Mouse (Mus musculus) midbrain, embryonic 16.5 days (tissue): ENCODE data around the gene Adap1. TPM values are rescaled to one million over a fixed set of nuclear protein-coding genes. Genes with fewer than 3 reads are reported as not detected.

Experiments
- ATAC-seq: fragments of 200-750 bp; cut with Nextera tagmentation; 2 replicates; pipeline ENCODE4 v1.8.0; 2017; ENCODE audit warnings: moderate TSS enrichment
- H3K27ac ChIP-seq: fragments of 300-500 bp; sonication (generic); 2 replicates; pipeline ENCODE4 v1.5.1; 2014; ENCODE audit warnings: mild to moderate bottlenecking, low read length, mixed read lengths
- H3K27me3 ChIP-seq: fragments of 300-500 bp; sonication (generic); 2 replicates; pipeline ENCODE4 v1.6.1; 2014; ENCODE audit warnings: low read depth, low read length, mixed read lengths; ENCODE audit not compliant: control insufficient read depth, insufficient read depth
- H3K36me3 ChIP-seq: fragments of 300-500 bp; sonication (generic); 2 replicates; pipeline ENCODE4 v1.6.1; 2014; ENCODE audit warnings: mild to moderate bottlenecking, low read length, moderate library complexity, mixed read lengths; ENCODE audit not compliant: control insufficient read depth, insufficient read depth
- H3K4me1 ChIP-seq: fragments of 300-500 bp; sonication (generic); 2 replicates; pipeline ENCODE4 v1.6.1; 2014; ENCODE audit warnings: mild to moderate bottlenecking, low read length, mixed read lengths; ENCODE audit not compliant: control insufficient read depth, insufficient read depth
- H3K4me2 ChIP-seq: fragments of 300-500 bp; sonication (generic); 2 replicates; pipeline ENCODE4 v1.6.1; 2014; ENCODE audit warnings: mild to moderate bottlenecking, low read length, mixed read lengths
- H3K4me3 ChIP-seq: fragments of 300-500 bp; sonication (generic); 2 replicates; pipeline ENCODE4 v1.5.1; 2014; ENCODE audit warnings: low read depth, mild to moderate bottlenecking, low read length, moderate library complexity, mixed read lengths
- H3K9ac ChIP-seq: fragments of 300-500 bp; sonication (generic); 2 replicates; pipeline ENCODE4 v1.6.1; 2014; ENCODE audit warnings: low read depth, low read length, mixed read lengths
- H3K9me3 ChIP-seq: fragments of 300-500 bp; sonication (generic); replicated peaks from 2 replicates; pipeline ENCODE4 v1.6.1; 2014; ENCODE audit warnings: mild to moderate bottlenecking, low read length, mixed read lengths; ENCODE audit not compliant: control insufficient read depth, poor library complexity, severe bottlenecking
- WGBS: fragments of 180-500 bp; shearing (Covaris S2); extraction: QIAGEN DNeasy Blood & Tissue Kit; methylation state at CpG from one replicate; pipeline ENCODE4 v1.1.7; 2014; 5-methylcytosine and 5-hydroxymethylcytosine counted together
- polyA plus RNA-seq: library from polyadenylated mRNA; unstranded; fragments of >200 nt; fragmentation: Nextera tagmentation; extraction: Ambion mirVana; gene quantifications from 2 replicates; pipeline ENCODE4 v1.2.1, GENCODE M21; 2015

Adap1 gene
- polyA plus RNA-seq, 1 experiment from 2014 or later, result 68.5 TPM

- Histone ChIP-seq H3K27ac (no peak overlapping the region), H3K9me3 (no peaks in the 10 kb centered on the region), H3K36me3 (peaks cover 5% of the 10 kb centered on the region; the same call in 1 of the 2 replicates), H3K9ac (no peak overlapping the region), H3K4me1 (no peaks in the 10 kb centered on the region), H3K4me2 (no peak overlapping the region), H3K27me3 (no peaks in the 10 kb centered on the region), H3K4me3 (no peak overlapping the region)
- WGBS, result 91% methylated on average over 5 of the region's 5 CpGs
- ATAC-seq, result no peak
These were observed 38.3 kb downstream of the Adap1 start for GRCm38 (mm10) chr5:139287099-139287498.

GRCm38 (mm10) chr5:139286142-139286941, 39.1 kb downstream of the Adap1 start:
- Histone ChIP-seq H3K4me3 (no peak overlapping the region), H3K36me3 (peaks cover 2% of the 10 kb centered on the region; the same call in 1 of the 2 replicates), H3K9me3 (no peaks in the 10 kb centered on the region), H3K27me3 (no peaks in the 10 kb centered on the region), H3K9ac (no peak overlapping the region), H3K27ac (no peak overlapping the region), H3K4me2 (no peak overlapping the region), H3K4me1 (no peaks in the 10 kb centered on the region)
- ATAC-seq, result no peak; the same call in 1 of the 2 replicates
- 76% methylated on average over 14 of the region's 14 CpGs for WGBS

GRCm38 (mm10) chr5:139285383-139286067, 39.9 kb downstream of the Adap1 start:
- peaks cover 2% of the 10 kb centered on the region; the same call in 1 of the 2 replicates for H3K36me3 ChIP-seq
- no peak overlapping the region for H3K4me2 ChIP-seq
- H3K27me3 ChIP-seq, result no peaks in the 10 kb centered on the region
- no peak overlapping the region for H3K9ac ChIP-seq
- 56% methylated on average over 8 of the region's 8 CpGs for WGBS
- H3K4me1 ChIP-seq, result no peaks in the 10 kb centered on the region
- no peak overlapping the region for H3K4me3 ChIP-seq
- no peak for ATAC-seq
- H3K9me3 ChIP-seq, result no peaks in the 10 kb centered on the region
- no peak overlapping the region for H3K27ac ChIP-seq

GRCm38 (mm10) chr5:139283460-139284180, 41.8 kb downstream of the Adap1 start:
- no peak for ATAC-seq
- Histone ChIP-seq H3K36me3 (no peaks in the 10 kb centered on the region; the same call in 1 of the 2 replicates), H3K27ac (no peak overlapping the region), H3K4me3 (no peak overlapping the region), H3K27me3 (no peaks in the 10 kb centered on the region), H3K4me1 (no peaks in the 10 kb centered on the region), H3K9ac (no peak overlapping the region), H3K4me2 (no peak overlapping the region), H3K9me3 (no peaks in the 10 kb centered on the region)
- WGBS, result 98% methylated on average over 14 of the region's 14 CpGs

GRCm38 (mm10) chr5:139282191-139282590, 43.2 kb downstream of the Adap1 start:
- no peaks in the 10 kb centered on the region for H3K27me3 ChIP-seq
- no peak overlapping the region for H3K4me3 ChIP-seq
- H3K27ac ChIP-seq, result no peak overlapping the region
- no peak overlapping the region for H3K4me2 ChIP-seq
- no peaks in the 10 kb centered on the region for H3K4me1 ChIP-seq
- no peaks in the 10 kb centered on the region; the same call in 1 of the 2 replicates for H3K36me3 ChIP-seq
- no peaks in the 10 kb centered on the region for H3K9me3 ChIP-seq
- no peak overlapping the region for H3K9ac ChIP-seq
- peak; percentile 47; the same call in 1 of the 2 replicates for ATAC-seq
- 9% methylated on average over 15 of the region's 15 CpGs for WGBS

GRCm38 (mm10) chr5:139281373-139282112, 43.9 kb downstream of the Adap1 start:
- WGBS, result 66% methylated on average over 10 of the region's 11 CpGs
- no peak for ATAC-seq

GRCm38 (mm10) chr5:139277287-139277686, 48.1 kb downstream of the Adap1 start:
- H3K27me3 ChIP-seq, result no peaks in the 10 kb centered on the region
- no peaks in the 10 kb centered on the region for H3K4me1 ChIP-seq
- no peak for ATAC-seq
- no peak overlapping the region for H3K4me2 ChIP-seq
- 87% methylated on average over 8 of the region's 8 CpGs for WGBS
- no peaks in the 10 kb centered on the region for H3K9me3 ChIP-seq
- no peak overlapping the region for H3K27ac ChIP-seq
- H3K4me3 ChIP-seq, result no peak overlapping the region
- no peak overlapping the region for H3K9ac ChIP-seq
- H3K36me3 ChIP-seq, result peaks cover 3% of the 10 kb centered on the region; the same call in 1 of the 2 replicates

More at GRCm38 (mm10) chr5:139281373-139282112, 43.9 kb downstream of the Adap1 start:
- Histone ChIP-seq H3K4me1 (no peaks in the 10 kb centered on the region), H3K27ac (no peak overlapping the region), H3K9me3 (no peaks in the 10 kb centered on the region), H3K27me3 (no peaks in the 10 kb centered on the region), H3K9ac (no peak overlapping the region), H3K4me3 (no peak overlapping the region), H3K36me3 (no peaks in the 10 kb centered on the region; the same call in 1 of the 2 replicates), H3K4me2 (no peak overlapping the region)

- ATAC-seq, result no peak
- Histone ChIP-seq H3K27ac (no peak overlapping the region), H3K4me2 (no peak overlapping the region), H3K36me3 (peaks cover 20% of the 10 kb centered on the region), H3K27me3 (no peaks in the 10 kb centered on the region), H3K4me3 (no peak overlapping the region), H3K9me3 (no peaks in the 10 kb centered on the region), H3K9ac (no peak overlapping the region), H3K4me1 (no peaks in the 10 kb centered on the region)
- WGBS, result 47% methylated on average over 8 of the region's 8 CpGs
These were observed 53.3 kb downstream of the Adap1 start for GRCm38 (mm10) chr5:139271994-139272554.
